Mouse (Mus musculus): ENCODE measurements around the gene Akap17b. TPM values are rescaled to one million over a fixed set of nuclear protein-coding genes. Genes with fewer than 3 reads are reported as not detected.

Akap17b gene
- polyA plus RNA-seq, 1 experiment from 2014 or later, result 5.8 TPM

Other genes with a start within 250 kb of the Akap17b start
- gene Gm6268, start 244.1 kb downstream of the Akap17b start, polyA plus RNA-seq (2015; fragmentation: Nextera tagmentation; extraction: Ambion mirVana), result not detected in 2 replicates
- gene Gm14569, start 153.6 kb downstream of the Akap17b start, polyA plus RNA-seq (2015; fragmentation: Nextera tagmentation; extraction: Ambion mirVana), result 0.03 and 0.26 TPM in 2 replicates
- 618 and 663 TPM in 2 replicates for gene Pgrmc1, start 47.2 kb downstream of the Akap17b start, polyA plus RNA-seq (2015; fragmentation: Nextera tagmentation; extraction: Ambion mirVana)
- gene Slc25a43, start 98.3 kb upstream of the Akap17b start, polyA plus RNA-seq (2015; fragmentation: Nextera tagmentation; extraction: Ambion mirVana), result 0.77 and 0.81 TPM in 2 replicates
- gene Slc25a5, start 150.3 kb upstream of the Akap17b start, polyA plus RNA-seq (2015; fragmentation: Nextera tagmentation; extraction: Ambion mirVana), result 543 and 586 TPM in 2 replicates
- gene Ube2a, start 228.5 kb upstream of the Akap17b start, polyA plus RNA-seq (2015; fragmentation: Nextera tagmentation; extraction: Ambion mirVana), result 117 and 118 TPM in 2 replicates
- 22.9 and 24.6 TPM in 2 replicates for gene C330007P06Rik, start 228.7 kb upstream of the Akap17b start, polyA plus RNA-seq (2015; fragmentation: Nextera tagmentation; extraction: Ambion mirVana)

All from hindbrain, embryonic 16.5 days (tissue).